Mouse (Mus musculus): ENCODE data around the gene Lzic. TPM values are rescaled to one million over a fixed set of nuclear protein-coding genes. Genes with fewer than 3 reads are reported as not detected.
"Not testable (repeated sequence)": the region's sequence is repeated elsewhere in the genome, so short reads cannot be mapped to it uniquely, and the experiment has no call there.

Lzic gene
- total and polyA plus RNA-seq, 3 experiments, result 8.3 to 54.8 (median 21.7) TPM

DNA sequence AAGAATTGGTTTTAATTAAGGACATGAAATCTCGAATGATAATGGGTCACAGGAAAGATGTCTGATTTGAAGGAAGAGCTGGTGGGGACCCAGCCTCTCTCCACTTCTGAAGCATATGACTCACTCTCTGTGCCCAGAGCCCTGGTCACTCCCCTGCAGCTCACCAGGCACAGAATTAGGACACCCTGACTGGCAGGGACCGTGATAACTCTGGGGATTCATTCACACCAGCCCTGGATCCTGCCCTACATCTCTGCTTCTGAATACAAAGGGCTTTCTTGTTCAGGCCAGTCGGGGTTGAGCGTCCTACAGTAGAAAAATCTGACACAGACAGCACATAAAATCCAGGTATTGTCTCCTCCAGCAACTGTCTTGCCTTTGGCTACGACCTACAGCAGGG, 26.5 kb upstream of the Lzic start:
- Histone ChIP-seq H3K4me3 (ENCODE audit: low read depth, low read length) (no peak overlapping the region), H3K36me3 (replicated peaks) (no peaks in the 10 kb centered on the region), H3K4me1 (ENCODE audit: insufficient read depth, low read depth, low read length) (no peaks in the 10 kb centered on the region), H3K9me3 (replicated peaks) (no peaks in the 10 kb centered on the region), H3K27me3 (ENCODE audit: insufficient read depth, low read length) (peaks cover 12% of the 10 kb centered on the region)
- TF ChIP-seq POLR2AphosphoS5 (IDR thresholded peaks at IDR 0.05; ENCODE audit: insufficient replicate concordance, low read depth, low read length) (no peak), TAL1 (conservative IDR thresholded peaks at IDR 0.05; ENCODE audit: low read depth, low read length) (no peak), GATA2 (IDR thresholded peaks at IDR 0.05; ENCODE audit: borderline replicate concordance, low read depth, low read length) (no peak), CTCF (IDR thresholded peaks at IDR 0.05; ENCODE audit: low read depth, low read length) (no peak), GATA1 (IDR thresholded peaks at IDR 0.05; ENCODE audit: borderline replicate concordance, low read length) (no peak)
- ATAC-seq (ENCODE audit: extremely low read depth, insufficient number of reproducible peaks, low FRiP score, poor library complexity, severe bottlenecking) (no peak), DNase-seq (ENCODE audit: low spot score) (no peak)

DNA sequence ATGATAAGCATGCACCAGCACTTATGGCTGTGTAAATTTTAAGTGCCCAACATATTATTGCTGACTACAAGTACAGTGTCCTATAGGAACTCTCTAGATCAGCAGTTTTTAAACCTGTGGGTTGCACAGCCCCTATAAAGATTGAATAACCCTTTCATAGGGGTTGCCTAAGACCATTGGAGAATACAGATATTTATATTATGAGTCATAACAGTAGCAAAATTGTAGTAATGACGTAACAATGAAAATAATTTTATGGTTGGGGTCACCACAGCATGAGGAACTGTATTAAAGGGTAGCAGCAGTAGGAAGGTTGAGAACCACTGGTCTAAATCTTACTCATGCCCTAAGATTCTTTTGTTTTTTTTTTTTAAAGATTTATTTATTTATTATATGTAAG, 25.6 kb upstream of the Lzic start:
- ATAC-seq (ENCODE audit: extremely low read depth, insufficient number of reproducible peaks, low FRiP score, poor library complexity, severe bottlenecking) (no peak), DNase-seq (ENCODE audit: low spot score) (no peak)
- H3K27me3 ChIP-seq (ENCODE audit: insufficient read depth, low read length), result peaks cover 8% of the 10 kb centered on the region
- TF ChIP-seq GATA2 (IDR thresholded peaks at IDR 0.05; ENCODE audit: borderline replicate concordance, low read depth, low read length) (no peak), TAL1 (conservative IDR thresholded peaks at IDR 0.05; ENCODE audit: low read depth, low read length) (no peak), GATA1 (IDR thresholded peaks at IDR 0.05; ENCODE audit: borderline replicate concordance, low read length) (no peak)
- H3K36me3 ChIP-seq (replicated peaks), result no peaks in the 10 kb centered on the region
- no peak overlapping the region for H3K4me3 ChIP-seq (ENCODE audit: low read depth, low read length)
- no peaks in the 10 kb centered on the region for H3K4me1 ChIP-seq (ENCODE audit: insufficient read depth, low read depth, low read length)
- H3K9me3 ChIP-seq (replicated peaks), result no peaks in the 10 kb centered on the region

DNA sequence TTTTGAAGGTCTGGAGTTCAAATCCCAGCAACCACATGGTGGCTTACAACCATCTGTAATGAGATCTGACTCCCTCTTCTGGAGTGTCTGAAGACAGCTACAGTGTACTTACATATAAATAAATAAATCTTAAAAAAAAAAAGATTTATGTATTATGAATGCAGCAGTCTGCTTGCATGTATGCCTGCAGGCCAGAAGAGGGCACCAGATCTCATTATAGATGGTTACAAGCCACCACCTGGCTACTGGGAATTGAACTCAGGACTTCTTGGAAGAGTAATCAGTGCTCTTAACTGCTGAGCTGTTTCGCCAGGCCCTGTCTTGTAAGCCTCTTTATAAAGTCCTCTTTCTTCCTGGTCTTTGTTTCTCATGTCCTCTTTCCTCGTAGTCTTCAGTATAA, 24.6 kb upstream of the Lzic start:
- not testable (repeated sequence) for H3K36me3 ChIP-seq (replicated peaks); H3K4me1 ChIP-seq (ENCODE audit: insufficient read depth, low read depth, low read length); H3K9me3 ChIP-seq (replicated peaks); H3K4me3 ChIP-seq (ENCODE audit: low read depth, low read length); ATAC-seq (ENCODE audit: extremely low read depth, insufficient number of reproducible peaks, low FRiP score, poor library complexity, severe bottlenecking); H3K27me3 ChIP-seq (ENCODE audit: insufficient read depth, low read length); DNase-seq (ENCODE audit: low spot score)

DNA sequence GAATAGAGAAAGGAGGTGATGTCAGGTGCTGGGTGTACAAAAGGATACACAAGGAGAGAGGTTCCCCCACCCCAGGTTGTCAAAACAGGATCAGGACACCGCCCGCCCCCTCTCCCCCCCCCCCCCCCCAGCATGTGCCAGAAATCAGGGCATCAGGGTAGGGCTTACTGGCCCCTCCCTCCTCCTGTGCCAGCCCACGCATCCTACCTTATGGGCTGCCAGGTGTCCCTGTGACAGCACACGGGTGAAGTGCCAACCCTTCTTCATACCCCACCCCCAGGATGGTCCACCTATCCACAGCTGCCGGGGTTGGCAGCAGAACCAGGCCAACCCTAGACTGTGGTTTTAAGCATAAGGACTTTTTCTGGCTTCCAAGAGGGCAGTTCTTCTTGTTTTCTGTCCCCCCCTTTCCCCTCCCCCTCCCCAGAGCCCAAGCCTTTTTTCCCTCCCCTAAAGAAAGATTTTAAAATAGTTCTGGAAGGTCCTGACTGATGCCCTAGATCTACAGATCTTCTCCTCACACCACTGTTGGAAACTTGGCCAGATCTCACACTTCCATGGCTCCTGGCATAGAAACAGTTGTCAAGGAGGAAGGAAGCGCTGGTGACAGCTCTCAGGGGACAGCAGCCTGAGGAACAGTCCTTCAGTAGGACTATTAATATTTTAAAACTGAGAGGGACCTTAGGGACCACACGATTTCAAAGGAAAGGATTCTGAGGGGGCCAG, 23.3 kb upstream of the Lzic start:
- H3K4me1 ChIP-seq (ENCODE audit: insufficient read depth, low read depth, low read length), result no peaks in the 10 kb centered on the region
- DNase-seq (ENCODE audit: low spot score) (no peak), ATAC-seq (ENCODE audit: extremely low read depth, insufficient number of reproducible peaks, low FRiP score, poor library complexity, severe bottlenecking) (no peak)
- no peaks in the 10 kb centered on the region for H3K36me3 ChIP-seq (replicated peaks)
- no peak overlapping the region for H3K4me3 ChIP-seq (ENCODE audit: low read depth, low read length)
- no peaks in the 10 kb centered on the region for H3K9me3 ChIP-seq (replicated peaks)
- TF ChIP-seq POLR2AphosphoS5 (IDR thresholded peaks at IDR 0.05; ENCODE audit: insufficient replicate concordance, low read depth, low read length), result no peak
- TF ChIP-seq CTCF (IDR thresholded peaks at IDR 0.05; ENCODE audit: low read depth, low read length), result no peak
- no peak for TF ChIP-seq GATA2 (IDR thresholded peaks at IDR 0.05; ENCODE audit: borderline replicate concordance, low read depth, low read length)
- TF ChIP-seq GATA1 (IDR thresholded peaks at IDR 0.05; ENCODE audit: borderline replicate concordance, low read length), result no peak
- TF ChIP-seq TAL1 (conservative IDR thresholded peaks at IDR 0.05; ENCODE audit: low read depth, low read length), result no peak
- peaks cover 2% of the 10 kb centered on the region; the same call in 1 of the 2 replicates for H3K27me3 ChIP-seq (ENCODE audit: insufficient read depth, low read length)

DNA sequence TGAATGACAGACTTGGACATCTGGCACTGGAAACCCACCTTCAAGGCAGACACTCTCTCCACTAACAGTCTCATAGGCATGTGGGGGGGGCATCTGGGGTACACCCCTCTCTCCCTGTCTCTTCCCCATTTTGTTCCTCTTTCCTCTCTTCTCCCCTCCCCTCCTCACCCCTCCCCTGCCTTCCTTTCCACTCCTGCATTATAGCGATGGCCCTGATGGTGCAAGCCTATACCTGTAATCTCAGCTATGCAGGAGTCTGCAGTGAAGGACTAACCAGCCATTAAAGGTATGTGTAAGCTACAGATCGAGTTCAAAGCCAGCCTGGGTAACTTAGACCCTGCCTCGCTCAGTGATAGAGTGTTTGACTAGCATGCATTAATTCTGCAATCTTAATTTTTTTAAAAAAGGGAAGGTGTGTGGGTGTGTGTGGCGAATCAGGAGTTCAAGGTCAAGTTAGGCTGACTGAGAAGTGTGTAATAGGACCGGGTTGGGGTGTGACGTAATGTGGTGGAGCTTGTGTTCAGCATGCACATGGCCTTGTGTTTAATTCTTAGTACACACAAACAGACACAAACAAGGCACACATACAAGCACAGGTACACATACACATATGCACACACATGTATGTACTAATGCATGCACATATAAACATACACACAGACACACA, 22.6 kb upstream of the Lzic start:
- TF ChIP-seq GATA1 (IDR thresholded peaks at IDR 0.05; ENCODE audit: borderline replicate concordance, low read length), result no peak
- no peak for TF ChIP-seq CTCF (IDR thresholded peaks at IDR 0.05; ENCODE audit: low read depth, low read length)
- TF ChIP-seq TAL1 (conservative IDR thresholded peaks at IDR 0.05; ENCODE audit: low read depth, low read length), result no peak
- TF ChIP-seq POLR2AphosphoS5 (IDR thresholded peaks at IDR 0.05; ENCODE audit: insufficient replicate concordance, low read depth, low read length), result no peak
- no peak for TF ChIP-seq GATA2 (IDR thresholded peaks at IDR 0.05; ENCODE audit: borderline replicate concordance, low read depth, low read length)
- ATAC-seq (ENCODE audit: extremely low read depth, insufficient number of reproducible peaks, low FRiP score, poor library complexity, severe bottlenecking), result no peak
- peaks cover under 1% of the 10 kb centered on the region for H3K36me3 ChIP-seq (replicated peaks)
- no peaks in the 10 kb centered on the region for H3K9me3 ChIP-seq (replicated peaks)
- no peak for DNase-seq (ENCODE audit: low spot score)
- H3K27me3 ChIP-seq (ENCODE audit: insufficient read depth, low read length), result peaks cover 2% of the 10 kb centered on the region; the same call in 1 of the 2 replicates
- no peak overlapping the region for H3K4me3 ChIP-seq (ENCODE audit: low read depth, low read length)
- no peaks in the 10 kb centered on the region for H3K4me1 ChIP-seq (ENCODE audit: insufficient read depth, low read depth, low read length)

DNA sequence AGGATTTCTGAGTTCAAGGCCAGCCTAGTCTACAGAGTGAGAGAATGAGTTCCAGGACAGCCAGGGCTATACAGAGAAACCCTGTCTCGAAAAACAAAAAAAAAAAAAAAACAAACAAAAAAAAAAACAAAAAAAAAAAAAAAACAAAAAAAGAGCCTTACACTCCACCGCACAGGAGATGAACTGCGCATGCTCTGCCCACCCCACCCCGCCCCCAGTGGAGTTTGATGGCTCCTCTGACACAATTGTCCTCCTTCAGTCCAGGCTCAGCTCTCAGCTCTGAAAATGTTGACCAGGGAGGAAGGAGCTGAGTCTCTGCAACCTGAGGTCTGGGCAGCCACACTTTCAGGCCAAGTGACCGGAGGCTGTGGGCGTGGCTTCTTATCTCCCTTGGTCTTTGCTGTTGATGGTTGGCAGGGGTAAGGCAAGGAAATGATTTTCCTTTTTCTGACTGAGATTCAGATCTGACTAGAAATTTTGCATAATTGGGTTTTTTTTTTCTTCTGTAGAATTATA, 21.5 kb upstream of the Lzic start:
- Histone ChIP-seq H3K4me3 (ENCODE audit: low read depth, low read length) (no peak overlapping the region), H3K27me3 (ENCODE audit: insufficient read depth, low read length) (peaks cover 2% of the 10 kb centered on the region; the same call in 1 of the 2 replicates), H3K36me3 (replicated peaks) (peaks cover 7% of the 10 kb centered on the region), H3K9me3 (replicated peaks) (no peaks in the 10 kb centered on the region), H3K4me1 (ENCODE audit: insufficient read depth, low read depth, low read length) (no peaks in the 10 kb centered on the region)
- no peak for DNase-seq (ENCODE audit: low spot score)
- no peak for ATAC-seq (ENCODE audit: extremely low read depth, insufficient number of reproducible peaks, low FRiP score, poor library complexity, severe bottlenecking)
- TF ChIP-seq GATA2 (IDR thresholded peaks at IDR 0.05; ENCODE audit: borderline replicate concordance, low read depth, low read length), result no peak
- no peak for TF ChIP-seq TAL1 (conservative IDR thresholded peaks at IDR 0.05; ENCODE audit: low read depth, low read length)
- no peak for TF ChIP-seq POLR2AphosphoS5 (IDR thresholded peaks at IDR 0.05; ENCODE audit: insufficient replicate concordance, low read depth, low read length)
- TF ChIP-seq CTCF (IDR thresholded peaks at IDR 0.05; ENCODE audit: low read depth, low read length), result no peak
- TF ChIP-seq GATA1 (IDR thresholded peaks at IDR 0.05; ENCODE audit: borderline replicate concordance, low read length), result no peak
